Mouse (Mus musculus) CH12.LX (cell line): ENCODE results near the gene Camta1.
A peak's percentile ranks its signal among the peaks of the same experiment; 100 is the strongest.

Source experiments
- BHLHE40 ChIP-seq: IDR thresholded peaks from 2 replicates; pipeline ENCODE4 v1.6.1; 2011; ENCODE audit warnings: mild to moderate bottlenecking, low read depth, low read length, improper control_type of control experiment
- CTCF ChIP-seq, 2 experiments: IDR thresholded peaks in 1 of 2; conservative IDR thresholded peaks in 1 of 2; 2 replicates each; pipeline ENCODE4 v1.5.1; 2011 to 2012; ENCODE audit warnings: low read depth in 2 of 2, low read length in 2 of 2, improper control_type of control experiment in 1 of 2, inconsistent platforms in 1 of 2, mild to moderate bottlenecking in 1 of 2, moderate library complexity in 1 of 2
- ELF1 ChIP-seq: IDR thresholded peaks from 2 replicates; pipeline ENCODE4 v1.6.1; 2014; ENCODE audit warnings: low read depth, mild to moderate bottlenecking, inconsistent platforms, low read length, improper control_type of control experiment
- GABPA ChIP-seq: IDR thresholded peaks from 2 replicates; pipeline ENCODE4 v1.6.1; 2012; ENCODE audit warnings: low read depth, low read length, improper control_type of control experiment, inconsistent platforms; ENCODE audit not compliant: insufficient replicate concordance
- HCFC1 ChIP-seq: IDR thresholded peaks from 2 replicates; pipeline ENCODE4 v1.6.1; 2012; ENCODE audit warnings: low read depth, mild to moderate bottlenecking, inconsistent platforms, low read length, improper control_type of control experiment
- IRF4 ChIP-seq: IDR thresholded peaks from 2 replicates; pipeline ENCODE4 v1.6.1; 2014; ENCODE audit warnings: low read depth, mild to moderate bottlenecking, inconsistent platforms, low read length, improper control_type of control experiment
- MAZ ChIP-seq: IDR thresholded peaks from 2 replicates; pipeline ENCODE4 v1.6.1; 2012; ENCODE audit warnings: low read depth, mild to moderate bottlenecking, inconsistent platforms, low read length, improper control_type of control experiment, moderate library complexity
- NELFE ChIP-seq: IDR thresholded peaks from 2 replicates; pipeline ENCODE4 v1.6.1; 2011; ENCODE audit warnings: low read depth, low read length, improper control_type of control experiment
- NRF1 ChIP-seq: IDR thresholded peaks from 2 replicates; pipeline ENCODE4 v1.6.1; 2014; ENCODE audit warnings: low read depth, mild to moderate bottlenecking, inconsistent platforms, low read length, improper control_type of control experiment, moderate library complexity
- POLR2A ChIP-seq: IDR thresholded peaks from 2 replicates; pipeline ENCODE4 v1.6.1; 2011; ENCODE audit warnings: low read depth, mild to moderate bottlenecking, improper control_type of control experiment, low read length
- RCOR1 ChIP-seq: conservative IDR thresholded peaks from 2 replicates; pipeline ENCODE4 v1.6.1; 2012; ENCODE audit warnings: low read depth, mild to moderate bottlenecking, inconsistent platforms, low read length, improper control_type of control experiment
- USF2 ChIP-seq: conservative IDR thresholded peaks from 2 replicates; pipeline ENCODE4 v1.6.1; 2011; ENCODE audit warnings: low read depth, low read length, improper control_type of control experiment
- ZMIZ1 ChIP-seq: IDR thresholded peaks from 2 replicates; pipeline ENCODE4 v1.6.1; 2012; ENCODE audit warnings: low read depth, mild to moderate bottlenecking, inconsistent platforms, low read length, improper control_type of control experiment

GRCm38 (mm10) chr4:151139053-151139840, 722.4 kb downstream of the Camta1 start:
- TF ChIP-seq POLR2A (no peak), BHLHE40 (no peak), CTCF (conservative IDR thresholded peaks at IDR 0.05 in 1 of 2, IDR thresholded peaks at IDR 0.05 in 1 of 2; ENCODE audit: low read depth in 2 of 2, low read length in 2 of 2) (peak in 1 of 2 experiments; percentile 53; a peak in 2 of 4 replicates), MAZ (no peak), RCOR1 (no peak), HCFC1 (no peak), GABPA (no peak), IRF4 (no peak), NRF1 (no peak), ZMIZ1 (no peak), ELF1 (no peak), USF2 (no peak), NELFE (no peak)
